Mouse (Mus musculus) heart, postnatal 36 days (tissue): ENCODE measurements around the gene Knstrn. TPM values are rescaled to one million over a fixed set of nuclear protein-coding genes. Genes with fewer than 3 reads are reported as not detected.

Experiments
- DNase-seq, 2 experiments: peaks; one replicate each; pipeline ENCODE4 v3.0.0; 2021 to 2022
- intact Hi-C: fragments of 180-260 bp; cut with DNase I; formaldehyde crosslinking; loops from one replicate; pipeline ENCODE4 v1.15.1; 2025
- total RNA-seq, 2 experiments: library from RNA; stranded (reverse); gene quantifications; 2 replicates each; pipeline ENCODE4 v1.2.3; 2021

Gene Knstrn
- 1 to 10 TPM; 1.5 to 2.3 TPM for total RNA-seq

DNA sequence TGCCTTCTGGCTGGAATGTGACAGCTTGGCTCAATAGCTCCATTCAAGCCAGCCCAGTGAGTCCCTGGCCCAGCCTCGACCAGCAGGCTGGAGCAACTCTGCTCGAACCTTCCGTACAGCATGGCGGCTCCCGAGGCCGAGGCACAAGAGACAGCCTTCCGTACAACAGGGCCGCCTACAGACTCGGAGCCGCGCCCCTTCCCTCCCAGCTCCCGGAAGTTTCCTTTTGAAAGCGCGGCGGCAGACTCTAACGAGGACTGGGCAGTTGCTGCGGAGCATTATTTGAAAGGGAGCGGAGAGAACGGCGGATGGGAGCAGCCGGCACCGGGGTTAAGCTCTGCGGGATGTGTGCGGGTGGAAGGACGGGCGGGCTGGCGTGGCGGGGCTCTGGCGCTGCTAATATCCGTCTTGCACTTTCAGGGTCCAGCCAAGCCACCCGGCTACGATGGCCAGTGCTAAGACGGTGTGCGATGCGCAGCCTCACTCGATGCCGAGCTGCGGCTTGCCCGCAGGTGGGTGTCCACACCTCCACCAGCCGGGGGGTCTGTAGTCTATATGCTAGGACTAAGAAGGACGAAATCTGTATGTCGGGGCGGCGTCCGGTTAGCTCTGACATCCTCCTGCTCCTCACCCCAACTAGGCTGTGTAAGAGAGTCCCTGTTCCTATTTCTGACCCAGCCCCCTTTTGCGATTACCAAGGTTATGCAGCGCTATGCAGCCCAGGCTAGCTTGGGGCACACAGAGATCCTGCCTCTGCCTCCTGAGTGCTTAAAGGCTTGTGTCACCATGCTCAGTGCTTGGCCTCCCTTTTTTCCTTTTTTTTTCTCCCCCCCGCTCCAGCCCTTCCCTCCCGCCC, at the start of gene Knstrn:
Gene Knstrn (plus strand): TSS at position 23 of the 856 bp plus-strand sequence.
- intact Hi-C loops: no loop called here

DNA sequence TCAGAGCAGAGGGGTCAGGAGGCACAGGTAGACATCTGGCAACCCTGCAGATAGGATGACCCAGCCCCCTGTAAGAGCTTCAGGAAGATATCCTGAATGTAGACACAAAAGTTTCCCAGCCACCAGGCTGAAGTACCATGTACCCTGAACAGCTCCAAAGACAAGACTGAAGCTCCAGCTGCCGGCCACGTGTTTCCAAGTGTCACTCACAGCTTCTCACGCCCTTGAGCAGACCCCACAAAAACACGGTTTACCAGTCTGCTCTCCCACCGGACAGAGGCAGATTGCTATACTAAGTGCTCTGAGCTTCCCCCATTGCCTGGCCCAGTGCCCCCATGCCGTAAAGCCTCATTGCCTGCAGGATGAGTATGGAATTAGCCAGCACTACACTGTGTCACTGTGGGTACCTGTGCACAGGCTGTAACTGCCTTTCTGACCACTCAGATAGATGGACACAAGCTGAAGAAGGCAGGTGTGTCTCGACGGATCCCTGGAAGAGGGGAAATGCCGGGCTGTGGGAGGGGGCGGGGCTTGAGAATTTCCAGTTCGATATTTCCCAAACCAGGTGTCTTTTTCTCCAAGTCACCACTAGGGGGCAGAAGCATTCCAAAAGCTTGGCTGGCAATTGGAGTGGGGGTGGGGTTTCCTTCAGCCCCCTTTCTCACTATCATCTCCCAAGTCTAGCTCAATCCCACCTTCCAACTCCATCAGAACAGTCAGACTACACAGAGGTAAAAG, 49.5 kb upstream of the Knstrn start:
- intact Hi-C loops: loop anchor here (2.0 to 5.0 kb wide), 2 partner anchors 119 to 213 kb away; no protein-coding TSS in a partner anchor
- DNase-seq: peak in 1 of 2 experiments; percentile 44

More for the DNA sequence above, at the start of gene Knstrn:
- peak; percentile 89 for DNase-seq

DNA sequence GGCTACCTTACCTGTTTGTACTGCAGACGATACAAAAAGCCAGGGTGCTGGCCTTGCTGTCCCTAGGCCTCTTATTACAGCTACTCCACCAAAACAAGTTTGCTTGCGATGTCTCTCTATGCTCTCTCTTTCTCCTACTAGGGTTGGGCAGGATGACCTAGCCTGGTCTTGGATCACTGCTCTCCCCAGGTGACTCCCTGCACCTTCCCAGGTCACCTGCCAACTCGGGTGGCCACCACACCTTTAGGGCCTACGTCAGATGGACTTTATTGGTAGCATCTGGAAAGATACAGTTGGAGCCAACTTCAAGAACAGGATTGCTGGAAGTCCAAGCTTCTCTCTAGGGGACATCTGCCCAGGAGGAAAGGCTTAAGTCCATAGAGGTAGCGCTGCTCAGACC, 48.9 kb upstream of the Knstrn start:
- DNase-seq: no peak
- intact Hi-C loops: loop anchor here (2.0 to 5.0 kb wide), 2 partner anchors 118 to 212 kb away; no protein-coding TSS in a partner anchor

DNA sequence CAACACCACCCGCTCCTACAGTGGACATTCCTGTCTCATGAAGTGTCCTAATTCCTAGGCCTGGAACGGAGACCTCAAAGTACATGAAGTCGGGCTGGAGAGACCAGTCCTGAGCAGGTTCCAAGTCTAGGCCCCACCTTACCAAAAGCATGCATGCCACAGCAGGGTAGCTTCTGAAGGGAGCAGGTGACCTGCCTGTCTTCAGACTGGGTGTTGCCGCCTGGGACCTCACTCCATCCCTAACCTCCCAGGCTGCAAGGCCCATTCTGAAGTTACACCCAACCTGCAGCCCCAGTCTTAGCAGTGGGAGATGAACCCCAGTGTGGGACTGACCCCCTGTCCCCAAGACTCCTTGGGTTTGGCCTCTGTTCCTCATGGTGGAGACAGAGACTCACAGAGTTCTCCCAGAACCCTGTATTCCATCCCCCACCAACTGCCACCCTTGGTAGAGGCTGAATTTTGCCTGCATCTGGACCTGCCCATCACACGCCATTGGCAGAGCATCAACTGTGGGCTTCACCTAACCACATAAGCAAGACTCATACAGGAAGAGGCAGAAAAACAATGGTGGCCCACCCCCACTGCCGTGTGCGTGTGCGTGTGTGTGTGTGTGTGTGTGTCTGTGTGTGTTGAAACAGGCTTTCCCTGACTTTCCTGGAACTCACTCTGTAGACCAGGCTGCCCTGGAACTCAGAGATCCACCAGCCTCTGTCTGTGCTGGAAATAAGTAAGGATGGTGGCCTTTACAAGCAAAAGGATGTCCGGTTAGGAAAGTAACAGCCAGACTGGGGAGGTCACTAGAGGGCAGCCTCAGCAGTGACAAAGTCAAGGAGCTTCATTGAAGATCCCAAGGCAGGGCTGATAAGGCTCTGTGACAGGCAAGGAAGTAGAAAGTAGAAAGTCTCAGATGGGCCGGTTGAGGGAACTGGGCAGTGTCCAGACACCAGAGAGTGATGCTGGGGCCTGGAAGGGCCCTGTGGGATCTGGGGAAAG, 47.5 kb upstream of the Knstrn start:
- intact Hi-C loops: no loop called here
- DNase-seq: no peak

- no peak for DNase-seq
Measured at GRCm38 (mm10) chr2:118772158-118772874, 41.5 kb upstream of the Knstrn start, which contains the start of gene Phgr1. Phgr1 (plus strand) TSS chr2:118772769.

DNA sequence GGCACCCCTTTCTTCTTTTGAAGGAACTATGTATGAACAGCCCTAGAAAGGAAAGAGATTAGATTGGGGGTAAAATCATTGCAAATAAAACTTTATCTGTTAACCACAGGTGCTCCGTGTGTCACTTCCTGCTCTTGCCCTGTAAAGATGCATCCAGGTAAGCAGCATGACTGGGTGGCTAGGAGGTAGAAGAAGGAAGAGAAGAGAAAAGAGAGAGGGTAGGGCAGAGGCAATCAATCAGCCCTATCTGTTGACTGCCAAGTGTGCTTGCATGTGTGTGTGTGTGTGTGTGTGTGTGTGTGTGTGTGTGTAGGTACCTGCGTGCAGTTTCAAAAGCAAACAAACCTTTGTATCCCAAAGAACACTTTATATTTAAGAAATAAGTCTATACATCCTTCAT, 39.3 kb upstream of the Knstrn start:
- intact Hi-C loops: no loop called here
- no peak for DNase-seq

More at GRCm38 (mm10) chr2:118772158-118772874, 41.5 kb upstream of the Knstrn start, which contains the start of gene Phgr1:
- intact Hi-C loops: no loop called here

DNA sequence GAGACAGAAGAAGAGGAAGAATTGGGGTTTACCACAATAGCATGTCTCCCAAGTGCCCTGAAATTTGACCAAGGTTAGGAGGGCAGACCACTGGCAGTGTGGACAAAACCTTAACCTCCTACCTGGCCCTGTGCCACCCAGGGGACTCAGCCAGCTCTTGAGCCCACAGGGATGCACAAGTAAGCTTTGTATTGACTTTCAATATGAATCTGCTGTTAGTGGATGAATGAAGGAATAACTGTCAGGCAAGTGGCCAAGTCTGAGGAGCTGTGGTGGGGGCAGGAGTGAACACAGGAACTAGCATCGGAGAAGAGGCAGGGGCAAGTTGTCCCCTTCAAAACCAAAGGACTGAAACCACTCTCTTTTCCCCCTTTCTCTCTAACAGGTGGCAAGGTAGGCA, 38.4 kb upstream of the Knstrn start:
- no peak for DNase-seq
- intact Hi-C loops: no loop called here

DNA sequence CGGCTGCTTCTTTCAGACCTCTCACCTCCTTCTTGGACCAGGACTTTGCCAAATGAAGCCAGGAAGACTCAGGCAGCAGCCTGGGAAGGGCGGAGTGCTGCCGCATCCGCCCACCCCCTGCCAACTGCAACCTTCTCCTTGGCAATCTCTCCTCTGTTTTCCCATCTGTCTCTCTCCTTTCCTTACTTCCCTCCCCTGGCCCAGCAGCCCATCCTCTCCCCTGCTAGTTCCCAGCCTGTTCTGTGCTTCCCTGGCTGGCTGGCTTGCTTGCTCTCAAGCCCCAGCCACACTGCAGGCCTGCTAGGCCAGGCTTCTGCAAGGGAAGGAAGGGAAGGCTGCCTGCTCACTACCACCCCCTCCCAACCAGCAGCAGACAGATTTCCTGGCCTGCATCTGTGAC, 38.0 kb upstream of the Knstrn start:
- no peak for DNase-seq
- intact Hi-C loops: no loop called here

DNA sequence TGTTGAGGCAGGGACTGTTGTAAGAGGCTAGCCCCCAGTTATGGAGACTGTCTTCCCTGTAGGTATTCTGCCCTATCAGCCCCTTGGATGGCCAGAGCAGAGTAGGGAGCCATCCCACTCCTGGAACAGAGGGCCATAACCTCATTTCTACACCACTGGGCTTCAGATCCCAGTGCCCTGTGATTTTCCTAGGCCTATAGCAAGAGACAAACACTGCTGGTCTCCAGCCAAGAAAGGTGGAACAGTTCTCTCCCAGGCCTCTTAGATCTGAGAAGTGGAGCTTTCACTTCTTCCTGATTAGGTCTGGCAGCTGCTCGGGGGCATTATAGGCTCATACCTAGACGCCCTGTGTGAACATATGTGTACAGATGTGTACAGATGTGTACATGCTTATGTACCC, 37.5 kb upstream of the Knstrn start:
- intact Hi-C loops: no loop called here

DNA sequence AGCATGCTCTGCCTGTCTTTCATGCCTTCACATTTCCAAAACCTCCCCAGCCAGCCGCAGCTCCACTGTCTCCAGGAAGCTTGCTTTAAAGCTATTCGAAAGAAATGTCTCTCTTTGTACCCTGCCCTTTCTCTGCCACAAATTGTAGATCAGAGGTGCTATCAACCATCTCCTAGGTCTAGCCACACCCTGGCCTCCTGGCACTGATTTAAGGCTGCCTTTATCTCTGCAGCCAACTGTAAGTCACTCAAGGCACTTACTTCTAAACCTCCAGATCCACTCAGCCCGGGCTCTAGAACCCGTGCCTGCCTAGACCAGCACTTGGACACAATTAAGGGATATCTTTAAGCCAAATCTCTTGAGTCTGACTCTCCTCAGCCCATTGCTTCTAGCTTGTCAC, 35.4 kb upstream of the Knstrn start:
- no peak for DNase-seq
- intact Hi-C loops: no loop called here

More for the DNA sequence above, 37.5 kb upstream of the Knstrn start:
- no peak for DNase-seq

DNA sequence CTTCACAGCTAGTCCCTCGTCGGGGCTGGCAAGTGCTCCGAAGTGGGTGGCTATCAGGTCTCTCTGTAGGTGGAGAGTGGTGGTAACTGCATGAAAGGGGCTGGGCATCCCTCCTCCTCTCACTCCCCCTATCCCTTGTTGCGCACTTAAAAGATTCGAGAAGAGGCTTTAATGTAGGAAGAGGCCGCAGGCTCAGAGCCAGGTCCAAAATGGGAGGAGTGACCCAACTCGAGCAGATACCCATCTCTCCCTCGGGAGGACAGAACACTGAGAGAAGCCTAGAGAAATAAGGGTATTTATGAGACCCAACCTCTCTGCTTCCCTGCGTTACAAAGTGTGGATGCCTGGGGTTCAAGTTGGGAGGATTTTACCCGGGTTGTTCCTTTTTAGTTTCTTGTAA, 34.7 kb upstream of the Knstrn start:
- no peak for DNase-seq
- intact Hi-C loops: loop anchor here (1.0 kb wide), 1 partner anchor 36 kb away; no protein-coding TSS in a partner anchor

DNA sequence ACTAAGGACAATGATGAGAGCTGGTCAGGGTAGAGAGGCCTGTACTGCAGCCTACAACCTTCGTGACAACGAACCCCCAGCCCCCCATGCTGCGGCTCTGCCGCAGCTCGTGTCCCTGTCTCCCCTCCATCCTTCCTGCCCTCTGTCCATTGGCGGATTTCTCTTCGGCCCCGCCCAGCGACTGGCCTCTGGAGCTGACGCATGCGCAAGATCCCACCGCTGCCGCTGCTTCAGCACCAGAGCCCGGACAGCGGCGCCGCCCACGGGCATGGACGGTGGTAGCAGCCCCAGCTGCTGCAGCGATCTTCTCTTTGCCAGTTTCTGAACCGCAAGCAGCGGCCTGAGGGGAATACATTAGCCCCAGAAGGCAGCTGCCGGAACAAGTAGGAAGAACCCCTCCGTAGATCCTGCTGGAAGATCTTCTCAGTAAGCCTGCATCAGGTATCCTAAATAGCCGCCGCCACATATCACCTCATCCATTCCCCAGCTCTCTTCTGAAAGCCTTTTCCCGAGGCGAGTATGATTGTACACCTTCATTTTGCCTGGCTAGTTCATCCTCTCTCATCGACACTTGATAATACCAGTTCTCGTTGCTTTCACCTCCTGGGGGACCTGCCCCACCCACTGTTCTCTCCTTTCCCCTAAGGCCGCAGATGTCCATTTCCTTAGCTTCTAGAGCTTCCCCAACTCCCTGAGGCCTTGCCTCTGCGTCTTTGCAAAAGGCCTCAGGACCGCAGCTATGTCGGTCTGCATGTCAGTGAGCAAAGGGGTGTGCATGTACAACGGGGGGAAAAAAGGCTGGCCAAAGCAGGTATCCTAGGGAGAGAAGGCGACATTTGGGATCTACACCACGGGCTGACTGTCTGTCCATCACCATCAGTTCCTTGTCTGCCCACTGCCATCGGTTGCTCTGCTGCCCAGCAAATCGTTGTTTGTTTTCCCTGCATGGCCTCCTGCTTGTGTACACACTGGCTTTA, 34.0 kb upstream of the Knstrn start, which contains the start of gene Disp2:
Gene Disp2 (plus strand): TSS at position 216 of the 977 bp plus-strand sequence.
- DNase-seq: peak; percentile 89 to 92
- intact Hi-C loops: loop anchor here (1.0 kb wide), 1 partner anchor 36 kb away; no protein-coding TSS in a partner anchor

DNA sequence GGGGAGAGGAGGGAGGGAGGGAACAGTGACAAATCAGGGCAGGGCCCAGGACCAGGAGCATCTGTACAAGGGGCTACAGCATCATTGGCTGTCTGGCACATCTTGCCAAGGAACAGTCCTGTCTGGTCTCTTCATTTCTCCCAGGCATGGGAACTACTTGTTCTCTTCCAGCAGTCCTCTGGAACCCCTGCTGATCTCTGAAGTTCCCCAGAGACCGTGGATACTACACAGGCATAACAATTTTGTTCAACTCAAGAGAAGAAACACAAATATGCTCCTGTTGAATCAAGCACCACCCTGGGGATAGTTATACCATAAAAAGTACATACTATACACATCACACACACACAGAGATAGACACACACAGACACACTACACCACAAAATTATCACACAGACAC, 32.7 kb upstream of the Knstrn start:
- no peak for DNase-seq

DNA sequence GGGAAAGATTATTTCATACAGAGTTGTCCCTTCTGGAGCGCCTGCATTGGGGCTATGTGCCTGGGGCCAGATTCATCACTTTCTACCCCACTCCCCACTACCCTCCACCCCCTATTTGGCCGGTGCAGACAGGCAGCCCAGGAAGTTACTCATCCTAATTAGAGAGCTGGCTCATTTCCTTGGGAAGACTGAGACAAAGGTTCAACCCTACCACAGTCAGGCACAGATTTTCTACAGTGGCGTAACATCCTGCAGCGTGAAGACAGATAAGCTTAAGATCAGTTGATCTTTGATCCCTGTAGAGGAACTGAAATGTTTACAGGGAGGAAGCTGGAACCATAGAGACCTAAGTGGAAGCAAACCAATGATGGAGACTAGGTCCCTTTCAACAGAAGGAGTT, 31.5 kb upstream of the Knstrn start:
- intact Hi-C loops: no loop called here
- DNase-seq: no peak

More for the DNA sequence above, 32.7 kb upstream of the Knstrn start:
- intact Hi-C loops: no loop called here

DNA sequence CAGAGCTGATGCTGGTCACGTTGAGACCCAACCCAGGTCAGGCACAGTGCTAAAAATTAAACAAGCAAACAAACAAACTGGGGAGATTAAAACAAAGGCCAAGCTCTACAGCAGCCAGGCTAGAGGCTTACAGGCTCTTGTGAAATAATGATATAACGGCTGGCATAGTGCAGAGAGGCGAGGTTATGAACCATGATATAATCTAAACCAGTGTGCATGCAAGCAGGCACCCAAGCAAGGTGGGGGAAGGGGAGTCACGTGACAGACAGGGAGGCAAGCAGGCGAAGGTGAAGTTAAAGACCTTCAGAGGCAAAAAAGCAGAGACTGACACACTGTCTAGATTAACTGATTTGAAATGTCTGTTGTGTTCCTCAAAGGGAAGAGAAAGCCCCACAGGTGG, 30.7 kb upstream of the Knstrn start:
- DNase-seq: no peak
- intact Hi-C loops: no loop called here

DNA sequence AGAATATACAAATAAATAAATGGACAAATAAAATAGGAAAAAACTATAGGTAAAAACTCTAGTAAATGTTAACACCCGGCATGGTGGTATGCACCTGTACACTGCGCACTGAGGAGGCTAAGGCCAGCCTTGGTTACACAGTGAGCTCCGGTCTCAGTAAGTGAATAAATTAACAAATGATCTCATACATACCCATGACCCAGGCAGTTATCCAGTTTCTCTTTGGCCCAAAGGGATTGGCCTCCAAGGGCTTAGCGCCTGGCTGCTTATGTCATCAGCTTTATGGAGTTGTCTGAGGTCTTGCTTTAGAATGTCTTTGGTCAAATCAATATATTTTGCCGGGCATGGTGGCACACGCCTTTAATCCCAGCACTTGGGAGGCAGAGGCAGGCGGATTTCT, 30.1 kb upstream of the Knstrn start:
- intact Hi-C loops: no loop called here
- DNase-seq: no peak

DNA sequence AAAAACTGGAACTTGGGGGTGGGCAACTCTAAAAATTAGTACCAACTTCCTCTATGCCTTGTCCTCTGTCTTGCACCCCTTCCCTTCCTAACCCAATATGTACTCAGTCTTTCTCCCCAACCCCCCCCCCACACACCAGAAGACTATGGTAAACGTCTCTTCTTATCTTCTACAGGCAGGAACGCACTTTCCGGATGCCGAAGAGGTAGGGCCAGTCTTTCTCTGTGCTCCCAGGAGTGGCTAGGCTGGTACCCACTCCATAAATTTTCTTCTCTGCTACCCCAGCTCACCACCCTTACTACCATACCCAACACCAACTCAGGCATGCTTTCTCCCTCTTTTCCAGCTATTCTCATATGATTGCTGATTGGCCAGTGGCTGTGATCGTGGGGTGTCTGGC, 27.3 kb upstream of the Knstrn start:
- intact Hi-C loops: no loop called here
- no peak for DNase-seq

DNA sequence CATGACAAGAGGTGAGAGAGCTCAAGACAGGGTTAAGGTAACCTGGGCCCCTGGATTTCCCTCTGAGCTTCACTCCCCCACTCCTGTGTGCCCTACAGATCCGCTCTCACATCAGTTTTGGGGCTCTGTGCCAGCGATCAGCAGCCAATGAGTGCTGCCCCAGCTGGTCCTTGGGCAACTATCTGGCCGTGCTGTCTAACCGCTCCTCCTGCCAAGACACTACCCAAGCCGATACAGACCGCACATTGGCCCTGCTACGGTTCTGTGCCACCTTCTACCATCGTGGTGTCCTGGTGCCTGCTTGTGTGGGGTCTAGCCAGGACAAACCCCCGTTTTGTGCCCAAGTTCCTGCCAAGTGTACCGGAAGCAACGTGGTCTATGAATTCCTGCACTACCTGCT, 24.3 kb upstream of the Knstrn start:
- intact Hi-C loops: no loop called here
- no peak for DNase-seq
